ENCODE assay signal across 12 mouse cellular contexts in genomic region chr13:34465456-34465855, GRCm38 (mm10).
"Had no signal": no experiment of that assay in that cellular context is flagged by ENCODE, and none has a peak within 500 bp of the region (broad histone marks: within the 10 kb centered on the region; RNA-seq: fewer than 3 reads in every experiment).

No protein-coding gene starts in this region.

- H3K36me3 ChIP-seq: midbrain, embryonic 10.5 days; neural tube, embryonic 15.5 days had no signal

- DNase-seq: kidney, adult 8-10 months; kidney, postnatal 14 days; left cerebral cortex, postnatal 4 days; lung, adult 18-20 months; lung, postnatal 36 days; midbrain, embryonic 14.5 days; right cerebral cortex, adult 18-20 months; right cerebral cortex, postnatal 25 days; thymus, postnatal 36 days had no signal

- H3K9me3 ChIP-seq: midbrain, embryonic 10.5 days; neural tube, embryonic 15.5 days had no signal

- H3K4me2 ChIP-seq: neural tube, embryonic 15.5 days had no signal

- H3K27ac ChIP-seq: midbrain, embryonic 10.5 days; neural tube, embryonic 15.5 days had no signal

- H3K4me3 ChIP-seq: midbrain, embryonic 10.5 days; myocyte; neural tube, embryonic 15.5 days had no signal

- H3K27me3 ChIP-seq: neural tube, embryonic 15.5 days had no signal

- H3K9ac ChIP-seq: neural tube, embryonic 15.5 days had no signal
